Mouse (Mus musculus) activated CD4-positive, CD25-positive, alpha-beta regulatory T cell, adult 9 weeks (primary cell): Measurements from ENCODE around the gene Dusp7. TPM values are rescaled to one million over a fixed set of nuclear protein-coding genes. Genes with fewer than 3 reads are reported as not detected.

Source experiments
- polyA plus RNA-seq: library from polyadenylated mRNA; unstranded; fragments of 100-300 nt; shearing (Covaris generic); gene quantifications from one replicate; pipeline ENCODE4 v1.2.1, GENCODE M21; 2017

Gene Dusp7
- polyA plus RNA-seq: 12.0 TPM

DNA sequence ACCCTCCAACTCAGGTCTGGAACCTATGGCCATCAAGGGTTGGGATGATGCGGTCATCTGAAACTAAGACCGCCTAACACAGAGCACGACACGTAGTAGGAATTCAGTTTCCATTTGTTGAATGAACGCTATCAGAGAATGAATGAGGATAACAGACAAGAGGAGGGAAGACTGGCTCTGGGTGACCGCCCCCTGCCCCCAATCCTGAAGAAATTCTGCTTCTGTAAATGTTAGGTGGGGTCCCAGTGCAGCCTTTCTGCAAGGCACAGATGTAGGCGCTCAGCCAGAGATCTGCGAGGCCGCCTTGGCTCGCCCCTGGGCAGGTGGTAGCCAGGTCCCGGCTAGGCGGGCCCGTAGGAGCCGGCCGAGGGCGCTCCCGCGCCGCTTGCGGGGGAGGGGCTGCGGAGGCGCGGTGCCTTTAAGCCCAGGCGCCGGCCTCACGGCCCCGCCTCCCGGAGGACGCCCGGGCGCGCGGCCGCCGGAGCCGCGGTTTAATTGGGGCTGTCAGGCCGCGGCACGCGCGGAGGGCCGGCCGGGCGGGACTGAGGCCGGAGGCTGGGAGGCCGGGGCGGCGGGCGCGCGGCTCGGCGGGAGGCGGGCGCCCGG lies at the start of gene Dusp7:
TSS of gene Dusp7 (plus strand) at position 521 of the 606 bp plus-strand sequence.

Other genes with a start within 250 kb of the Dusp7 start
- gene Glyctk, start 210.5 kb upstream of the Dusp7 start, polyA plus RNA-seq: 7.4 TPM
- gene Wdr82, start 197.7 kb upstream of the Dusp7 start, polyA plus RNA-seq: 43.8 TPM
- 16.7 TPM for gene Ppm1m, start 168.9 kb upstream of the Dusp7 start, polyA plus RNA-seq
- 342 TPM for gene Twf2, start 165.5 kb upstream of the Dusp7 start, polyA plus RNA-seq
- gene Tlr9, start 146.0 kb upstream of the Dusp7 start, polyA plus RNA-seq: not detected
- gene Alas1, start 120.0 kb upstream of the Dusp7 start, polyA plus RNA-seq: 54.4 TPM
- gene Poc1a, start 87.6 kb upstream of the Dusp7 start, polyA plus RNA-seq: 6.9 TPM
- 801 TPM for gene Rpl29, start 60.8 kb downstream of the Dusp7 start, polyA plus RNA-seq
- gene Acy1, start 69.7 kb downstream of the Dusp7 start, polyA plus RNA-seq: 20.7 TPM
- 16.0 TPM for gene Abhd14b, start 78.8 kb downstream of the Dusp7 start, polyA plus RNA-seq
- gene Abhd14a, start 79.0 kb downstream of the Dusp7 start, polyA plus RNA-seq: 23.8 TPM
- 14.7 TPM for gene Pcbp4, start 84.7 kb downstream of the Dusp7 start, polyA plus RNA-seq
- gene Gpr62, start 97.3 kb downstream of the Dusp7 start, polyA plus RNA-seq: not detected
- gene Rrp9, start 107.3 kb downstream of the Dusp7 start, polyA plus RNA-seq: 76.3 TPM
- gene Parp3, start 108.3 kb downstream of the Dusp7 start, polyA plus RNA-seq: 96.2 TPM
- gene Iqcf1, start 131.3 kb downstream of the Dusp7 start, polyA plus RNA-seq: not detected
- not detected for gene Iqcf5, start 145.9 kb downstream of the Dusp7 start, polyA plus RNA-seq
- gene Iqcf3, start 193.0 kb downstream of the Dusp7 start, polyA plus RNA-seq: not detected
- gene Iqcf4, start 202.4 kb downstream of the Dusp7 start, polyA plus RNA-seq: not detected